Mouse (Mus musculus) right cerebral cortex, postnatal 36 days (tissue): ENCODE results near the gene Sept1.
"Not testable (repeated sequence)": the region's sequence is repeated elsewhere in the genome, so short reads cannot be mapped to it uniquely, and the experiment has no call there.

ENCODE experiments used
- DNase-seq, 2 experiments: peaks; one replicate each; pipeline ENCODE4 v3.0.0; 2022; ENCODE audit warnings: low spot score in 2 of 2, mixed read lengths in 1 of 2

Sept1 gene

GRCm38 (mm10) chr7:127253821-127254769 lies 21.2 kb upstream of the Sept1 start:
- DNase-seq = peak; percentile 92 to 94

- DNase-seq = no peak
Measured at GRCm38 (mm10) chr7:127253341-127253740, 20.4 kb upstream of the Sept1 start.

DNA sequence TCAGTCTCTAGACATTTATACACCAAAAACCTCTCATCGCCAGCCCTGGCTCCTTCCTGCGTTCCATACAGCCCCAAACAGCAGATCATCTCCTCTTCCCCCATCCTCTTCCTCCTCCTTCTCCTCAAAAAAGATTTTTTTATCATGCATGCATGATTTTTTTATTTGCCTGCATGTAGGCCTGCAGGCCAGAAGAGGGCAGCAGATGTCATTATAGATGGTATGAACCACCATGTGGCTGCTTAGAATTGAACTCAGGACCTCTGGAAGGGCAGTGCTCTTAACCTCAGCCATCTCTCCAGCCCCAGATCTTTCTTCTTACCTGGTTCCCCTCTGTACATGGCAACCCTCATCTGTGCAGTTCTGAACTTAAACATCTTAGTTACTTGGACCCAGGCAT lies 19.5 kb upstream of the Sept1 start:
- no peak for DNase-seq

GRCm38 (mm10) chr7:127250511-127250910 lies 17.6 kb upstream of the Sept1 start:
- DNase-seq = not testable (repeated sequence)

DNA sequence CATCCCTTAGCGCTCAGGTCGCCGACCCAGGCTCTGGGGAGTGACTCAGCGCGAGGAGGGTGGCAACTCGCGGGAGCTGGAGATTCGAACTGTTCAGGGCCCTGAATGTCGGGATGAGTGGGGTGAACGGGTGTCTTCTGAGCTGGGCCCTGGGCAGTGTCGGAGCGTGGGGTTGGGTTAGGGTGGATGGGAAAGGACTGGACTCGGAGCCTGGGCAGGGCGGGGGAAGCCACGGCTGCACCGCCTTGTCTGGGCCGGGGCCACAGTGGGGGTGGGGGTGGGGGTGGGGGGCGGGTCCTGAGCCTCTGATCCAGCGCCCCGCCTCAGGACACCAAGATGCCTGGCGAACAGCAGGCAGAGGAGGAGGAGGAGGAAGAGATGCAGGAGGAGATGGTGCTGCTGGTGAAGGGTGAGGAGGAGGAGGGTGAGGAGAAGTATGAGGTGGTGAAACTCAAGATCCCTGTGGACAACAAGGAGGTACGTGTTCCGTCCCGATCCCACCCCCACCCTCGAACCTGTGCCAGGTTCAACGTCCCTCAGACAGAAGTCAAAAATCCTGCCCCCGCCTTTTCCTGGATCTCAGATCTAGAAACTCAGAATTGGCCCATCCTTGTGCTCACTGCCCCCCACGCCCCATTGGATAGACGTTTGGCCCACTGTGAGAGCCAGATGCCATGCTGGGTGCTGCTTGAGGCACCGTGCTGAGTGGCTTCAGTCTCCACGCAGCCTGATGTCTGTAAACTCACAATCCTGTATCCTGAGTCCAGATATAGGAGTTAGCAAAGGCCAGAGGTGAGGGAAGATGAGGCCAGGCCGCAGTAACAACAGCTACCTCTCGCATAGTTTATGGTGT lies 12.0 kb upstream of the Sept1 start:
- no peak for DNase-seq

DNA sequence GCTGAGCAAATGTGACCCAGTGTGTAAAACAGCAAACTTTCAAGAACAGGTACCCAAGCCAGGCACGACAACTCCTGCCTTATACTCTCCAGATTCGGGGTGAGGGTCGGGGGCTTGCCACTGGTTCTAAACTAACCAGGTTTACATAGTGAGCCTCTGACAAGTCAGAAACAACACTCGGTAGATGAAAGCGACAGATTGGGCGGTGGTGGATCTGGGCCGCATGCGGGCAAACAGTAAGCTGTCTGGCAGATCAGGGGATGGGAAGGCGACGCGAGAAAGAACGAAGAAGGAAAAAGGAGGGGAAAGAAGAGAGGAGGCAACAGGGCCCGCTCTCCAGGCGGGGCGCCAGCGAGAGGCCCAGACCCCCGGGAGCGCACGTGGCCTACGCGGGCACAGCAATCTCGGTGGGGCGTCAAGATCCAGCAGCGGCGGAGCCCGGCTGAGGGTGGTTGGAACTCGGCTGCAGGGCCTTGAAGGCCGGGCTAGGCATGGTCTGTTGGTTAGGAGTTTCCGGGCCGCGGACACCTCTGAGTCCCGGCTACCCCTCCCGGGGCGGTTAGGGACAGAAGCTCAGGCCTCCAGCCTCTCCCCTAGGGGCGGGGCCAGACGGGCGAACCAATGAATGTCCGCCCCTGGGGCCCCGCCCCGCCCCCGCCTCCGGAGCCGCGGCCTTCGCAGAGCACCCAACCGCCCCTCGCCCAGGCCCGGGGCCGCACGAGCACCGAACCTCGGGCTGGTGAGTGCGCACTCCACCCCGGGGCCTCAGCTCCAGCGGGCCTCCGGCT lies 11.1 kb upstream of the Sept1 start, which contains the start of gene Zfp771:
Zfp771 (plus strand) TSS at position 405 of the 788 bp plus-strand sequence.
- DNase-seq = peak; percentile 90 to 91

- DNase-seq = no peak
Measured at GRCm38 (mm10) chr7:127243361-127243867, 10.5 kb upstream of the Sept1 start.

- DNase-seq = no peak
Measured at GRCm38 (mm10) chr7:127234777-127235176, 1.8 kb upstream of the Sept1 start.

- no peak for DNase-seq
Measured at GRCm38 (mm10) chr7:127233765-127234164, 835 bp upstream of the Sept1 start.

- no peak for DNase-seq
Measured at GRCm38 (mm10) chr7:127233368-127233749, 429 bp upstream of the Sept1 start.

- no peak for DNase-seq
Measured at GRCm38 (mm10) chr7:127231826-127232621, 906 bp downstream of the Sept1 start.

DNA sequence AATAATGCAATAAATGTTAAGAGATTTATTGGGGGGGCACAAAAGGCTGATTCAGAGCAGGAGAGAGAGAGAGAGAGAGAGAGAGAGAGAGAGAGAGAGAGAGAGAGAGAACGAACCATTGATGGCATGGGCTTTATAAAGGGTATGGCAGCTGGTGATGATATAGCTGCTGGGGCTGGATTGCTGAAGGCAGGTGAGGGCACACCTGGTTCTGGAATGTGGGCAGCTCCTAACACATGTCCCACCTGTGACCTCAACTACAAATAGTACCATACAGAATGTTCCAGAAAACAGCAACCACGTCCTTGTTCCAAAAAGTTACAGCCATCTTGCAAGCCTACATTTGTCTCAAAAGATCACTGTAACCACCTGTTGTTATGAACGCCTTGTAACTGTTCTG lies 1.6 kb downstream of the Sept1 start:
- DNase-seq = no peak

- DNase-seq = peak; percentile 56 to 60
Measured at GRCm38 (mm10) chr7:127228615-127229303, 4.2 kb downstream of the Sept1 start.

DNA sequence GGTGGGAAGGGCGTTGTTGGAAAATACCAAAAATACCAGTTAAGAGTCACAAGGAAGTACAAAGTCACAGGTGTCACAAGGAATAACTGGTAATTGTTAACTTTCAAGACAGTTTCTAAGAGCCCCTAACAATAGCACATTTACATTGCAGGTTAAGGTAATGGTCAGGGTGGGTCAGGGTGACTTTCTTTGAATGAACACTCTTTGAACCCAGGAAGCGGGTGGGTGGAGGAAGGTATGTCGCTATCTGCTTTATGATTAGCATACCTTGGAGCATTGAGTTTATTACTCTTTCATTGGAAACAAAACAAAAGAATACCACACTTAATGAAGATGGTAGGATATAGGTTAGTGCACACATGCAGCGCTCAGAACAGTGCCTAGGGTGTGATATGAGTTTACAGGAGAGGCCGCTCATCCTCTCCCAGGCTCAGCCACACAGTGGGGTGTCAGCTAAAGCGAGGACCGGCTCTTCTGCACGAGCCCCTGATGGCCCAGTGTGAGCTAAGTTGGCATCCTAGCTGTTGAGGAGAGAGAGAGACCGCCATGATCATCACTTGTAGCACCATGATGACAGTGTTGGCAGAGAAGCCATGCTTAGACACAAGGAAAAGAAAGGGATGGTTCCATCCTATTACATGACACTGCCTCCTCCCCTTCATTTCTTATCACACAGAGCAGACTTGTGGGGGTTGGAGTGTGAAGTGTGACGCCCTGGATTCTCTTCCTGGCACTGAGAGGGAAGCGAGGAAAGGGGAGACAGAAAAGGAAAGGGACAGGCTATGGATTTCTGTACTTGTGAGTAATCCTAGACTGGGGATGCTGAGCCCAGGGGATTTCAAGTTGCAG lies 7.6 kb downstream of the Sept1 start:
- DNase-seq = no peak

DNA sequence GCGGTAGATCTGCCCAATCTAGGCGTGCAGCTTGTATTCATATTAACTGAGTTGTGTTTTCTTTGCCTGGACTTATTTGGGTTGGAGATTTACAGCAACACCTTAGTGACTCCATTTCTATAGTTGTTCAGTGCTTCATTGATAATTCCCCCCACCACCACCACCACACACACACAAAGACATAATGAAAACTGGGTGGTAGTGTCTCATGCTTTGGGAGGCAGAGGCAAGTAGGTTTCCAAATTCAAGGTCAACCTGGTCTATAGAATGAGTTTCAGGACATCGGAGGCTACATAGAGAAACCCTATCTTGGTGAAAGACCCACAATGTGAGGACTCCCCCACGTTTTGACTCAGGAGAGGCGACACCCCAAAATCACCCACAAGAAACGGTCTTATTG lies 8.3 kb downstream of the Sept1 start:
- no peak for DNase-seq

DNA sequence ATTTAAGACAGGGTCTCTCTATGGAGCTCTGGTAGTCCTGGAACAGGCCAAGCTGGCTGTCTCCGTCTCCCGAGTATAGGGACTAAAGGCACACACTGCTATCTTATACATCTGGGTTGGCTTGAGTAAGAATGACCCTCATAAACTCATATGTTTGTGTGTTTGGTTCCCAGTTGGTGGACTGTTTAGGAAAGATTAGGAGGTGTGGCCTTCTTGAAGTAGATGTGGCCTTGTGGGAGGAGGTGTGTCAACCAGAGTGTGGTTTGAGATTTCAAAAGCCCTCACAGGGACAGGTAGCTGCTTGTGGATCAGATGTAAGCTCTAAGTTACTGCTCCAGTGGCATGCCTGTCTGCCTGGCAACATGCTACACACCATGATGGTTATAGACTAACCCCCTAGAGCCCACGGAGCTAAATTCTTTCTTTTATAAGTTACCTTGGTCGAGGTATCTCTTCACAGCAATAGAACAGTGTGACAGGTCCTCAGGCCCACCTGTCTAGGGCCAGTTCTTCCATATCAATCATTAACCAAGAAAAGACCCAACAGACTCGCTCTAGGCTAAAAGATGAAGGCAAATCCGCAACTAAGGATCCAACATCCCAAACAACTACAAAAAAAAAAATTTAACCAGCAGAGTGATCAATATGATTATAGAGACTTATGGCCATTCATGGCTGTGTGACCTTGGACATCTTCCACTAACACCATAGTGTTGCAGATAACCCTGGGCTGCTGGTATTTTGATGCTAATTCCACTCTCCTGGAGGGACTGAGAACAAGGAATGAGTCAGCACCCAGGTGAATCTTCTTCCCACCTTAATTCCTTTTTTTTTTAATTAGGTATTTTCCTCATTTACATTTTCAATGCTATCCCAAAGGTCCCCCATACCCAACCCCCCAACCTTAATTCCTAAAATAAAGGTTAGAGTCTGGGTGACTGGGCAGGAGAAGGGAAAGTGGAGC lies 9.1 kb downstream of the Sept1 start:
- no peak for DNase-seq

DNA sequence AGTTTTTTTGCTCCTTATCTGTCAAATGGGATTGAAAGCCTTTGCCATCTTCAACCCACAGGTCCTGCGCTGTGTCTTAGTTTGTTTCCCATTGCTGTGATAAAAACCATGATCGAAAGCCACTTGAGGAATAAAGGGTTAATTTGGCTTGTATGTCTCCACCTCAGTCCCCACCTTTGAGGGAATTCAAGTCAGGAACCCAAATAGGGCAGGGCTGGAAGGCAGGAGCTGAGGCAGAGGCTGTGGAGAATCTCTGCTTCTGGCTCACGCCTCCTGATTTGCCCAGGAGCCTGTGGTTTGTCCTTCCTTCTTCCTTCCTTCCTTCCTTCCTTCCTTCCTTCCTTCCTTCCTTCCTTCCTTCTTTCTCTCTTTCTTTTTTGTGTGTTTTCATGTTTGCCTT lies 9.8 kb downstream of the Sept1 start:
- DNase-seq = no peak

GRCm38 (mm10) chr7:127220440-127220839 lies 12.5 kb downstream of the Sept1 start:
- no peak for DNase-seq
